Mouse (Mus musculus): ENCODE data around the gene Akt1s1.

GRCm38 (mm10) chr7:44838073-44838472, 10.7 kb upstream of the Akt1s1 start:
- TF ChIP-seq CTCF (IDR thresholded peaks at IDR 0.05) (no peak), EP300 (IDR thresholded peaks at IDR 0.05) (no peak)

Data from lung, postnatal 0 days (tissue).